Mouse (Mus musculus): ENCODE data around the gene Gpa33. TPM values are rescaled to one million over a fixed set of nuclear protein-coding genes. Genes with fewer than 3 reads are reported as not detected.
"Not testable (repeated sequence)": the region's sequence is repeated elsewhere in the genome, so short reads cannot be mapped to it uniquely, and the experiment has no call there.

The Gpa33 gene
- polyA plus RNA-seq, 1 experiment from 2014 or later: 50.4 TPM

DNA sequence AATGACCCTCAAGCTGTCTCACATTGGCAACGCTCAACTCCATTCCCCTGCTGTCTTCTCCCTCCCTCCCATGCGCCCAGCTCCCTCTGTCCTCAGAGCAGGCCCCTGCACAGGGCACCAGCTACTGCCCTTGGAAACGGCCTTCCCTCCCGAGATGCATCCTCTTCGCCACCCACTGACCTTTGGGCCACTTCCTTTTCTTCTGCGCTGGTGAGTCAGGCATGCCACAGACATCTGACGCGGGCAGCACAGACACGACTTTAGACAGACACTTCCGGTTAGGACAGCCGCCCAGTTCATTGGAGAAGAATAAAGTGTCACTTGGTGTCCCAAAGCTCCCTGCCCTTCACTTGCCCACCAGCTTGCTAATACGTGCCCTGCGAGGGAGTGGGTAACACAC, 8.1 kb downstream of the Gpa33 start:
- no peak for DNase-seq (ENCODE audit: low spot score)
- Histone ChIP-seq H3K4me2 (ENCODE audit: low read length) (no peak overlapping the region), H3K9ac (ENCODE audit: low read length) (no peak overlapping the region), H3K4me1 (replicated peaks; ENCODE audit: control insufficient read depth, insufficient read depth, low read length) (peaks cover 7% of the 10 kb centered on the region; the same call in 1 of the 2 replicates), H3K9me3 (ENCODE audit: control insufficient read depth, low read length) (no peaks in the 10 kb centered on the region), H3K4me3 (ENCODE audit: low read depth, low read length) (no peak overlapping the region), H3K27me3 (replicated peaks; ENCODE audit: control insufficient read depth, insufficient read depth, low read length) (no peaks in the 10 kb centered on the region), H3K36me3 (ENCODE audit: control insufficient read depth, insufficient read depth, low read length) (no peaks in the 10 kb centered on the region), H3K27ac (ENCODE audit: low read depth) (no peak overlapping the region)
- 46% methylated on average over 13 of the region's 13 CpGs for WGBS
- ATAC-seq (replicated peaks; ENCODE audit: low FRiP score, low TSS enrichment, low read depth): no peak

- Histone ChIP-seq H3K4me2 (ENCODE audit: low read length) (no peak overlapping the region), H3K9ac (ENCODE audit: low read length) (no peak overlapping the region), H3K4me3 (ENCODE audit: low read depth, low read length) (no peak overlapping the region), H3K9me3 (ENCODE audit: control insufficient read depth, low read length) (no peaks in the 10 kb centered on the region), H3K27me3 (replicated peaks; ENCODE audit: control insufficient read depth, insufficient read depth, low read length) (no peaks in the 10 kb centered on the region), H3K4me1 (replicated peaks; ENCODE audit: control insufficient read depth, insufficient read depth, low read length) (peaks cover 7% of the 10 kb centered on the region; the same call in 1 of the 2 replicates), H3K36me3 (ENCODE audit: control insufficient read depth, insufficient read depth, low read length) (no peaks in the 10 kb centered on the region), H3K27ac (ENCODE audit: low read depth) (no peak overlapping the region)
- ATAC-seq (replicated peaks; ENCODE audit: low FRiP score, low TSS enrichment, low read depth) (no peak), DNase-seq (ENCODE audit: low spot score) (no peak)
- 85% methylated on average over 3 of the region's 3 CpGs for WGBS
These were observed 9.1 kb downstream of the Gpa33 start for GRCm38 (mm10) chr1:166139113-166139512.

- no peaks in the 10 kb centered on the region for H3K36me3 ChIP-seq (ENCODE audit: control insufficient read depth, insufficient read depth, low read length)
- no peak overlapping the region for H3K4me3 ChIP-seq (ENCODE audit: low read depth, low read length)
- no peaks in the 10 kb centered on the region for H3K9me3 ChIP-seq (ENCODE audit: control insufficient read depth, low read length)
- no peak overlapping the region for H3K27ac ChIP-seq (ENCODE audit: low read depth)
- DNase-seq (ENCODE audit: low spot score): no peak
- ATAC-seq (replicated peaks; ENCODE audit: low FRiP score, low TSS enrichment, low read depth): no peak
- WGBS: 63% methylated on average over 4 of the region's 4 CpGs
- no peak overlapping the region for H3K4me2 ChIP-seq (ENCODE audit: low read length)
- no peak overlapping the region for H3K9ac ChIP-seq (ENCODE audit: low read length)
- no peaks in the 10 kb centered on the region for H3K27me3 ChIP-seq (replicated peaks; ENCODE audit: control insufficient read depth, insufficient read depth, low read length)
- H3K4me1 ChIP-seq (replicated peaks; ENCODE audit: control insufficient read depth, insufficient read depth, low read length): peaks cover 7% of the 10 kb centered on the region; the same call in 1 of the 2 replicates
These were observed 9.7 kb downstream of the Gpa33 start for GRCm38 (mm10) chr1:166139620-166140184.

- not testable (repeated sequence) for H3K4me3 ChIP-seq (ENCODE audit: low read depth, low read length); H3K27me3 ChIP-seq (replicated peaks; ENCODE audit: control insufficient read depth, insufficient read depth, low read length); H3K27ac ChIP-seq (ENCODE audit: low read depth); DNase-seq (ENCODE audit: low spot score); H3K4me1 ChIP-seq (replicated peaks; ENCODE audit: control insufficient read depth, insufficient read depth, low read length); H3K36me3 ChIP-seq (ENCODE audit: control insufficient read depth, insufficient read depth, low read length); H3K4me2 ChIP-seq (ENCODE audit: low read length); H3K9me3 ChIP-seq (ENCODE audit: control insufficient read depth, low read length); ATAC-seq (replicated peaks; ENCODE audit: low FRiP score, low TSS enrichment, low read depth); H3K9ac ChIP-seq (ENCODE audit: low read length)
- WGBS: 94% methylated on average over 7 of the region's 9 CpGs
These were observed 11.8 kb downstream of the Gpa33 start for GRCm38 (mm10) chr1:166141868-166142267.

DNA sequence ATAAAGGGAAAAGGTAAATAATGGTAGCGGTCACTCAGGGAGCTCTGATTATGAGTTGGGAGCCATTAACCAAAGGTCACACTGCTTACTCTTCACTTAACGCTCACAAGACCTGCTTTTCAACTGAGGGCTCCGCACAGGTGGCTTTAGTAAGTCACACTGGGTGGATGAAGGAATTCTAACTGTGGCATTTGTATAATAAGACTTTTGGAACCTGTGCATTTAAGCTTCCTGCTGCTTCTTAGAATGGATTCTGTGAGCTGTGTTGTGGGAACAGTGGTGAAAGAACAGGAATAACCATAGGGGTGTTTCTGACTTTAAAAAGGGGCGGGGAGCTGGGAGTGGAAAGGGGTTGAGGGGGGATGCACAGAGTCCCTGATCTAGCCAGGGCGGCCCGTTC, 12.3 kb downstream of the Gpa33 start:
- no peak overlapping the region for H3K9ac ChIP-seq (ENCODE audit: low read length)
- no peak overlapping the region for H3K4me3 ChIP-seq (ENCODE audit: low read depth, low read length)
- no peaks in the 10 kb centered on the region for H3K27me3 ChIP-seq (replicated peaks; ENCODE audit: control insufficient read depth, insufficient read depth, low read length)
- 69% methylated on average over 6 of the region's 6 CpGs for WGBS
- H3K4me1 ChIP-seq (replicated peaks; ENCODE audit: control insufficient read depth, insufficient read depth, low read length): peaks cover 7% of the 10 kb centered on the region; the same call in 1 of the 2 replicates
- ATAC-seq (replicated peaks; ENCODE audit: low FRiP score, low TSS enrichment, low read depth) (no peak), DNase-seq (ENCODE audit: low spot score) (no peak)
- no peak overlapping the region for H3K27ac ChIP-seq (ENCODE audit: low read depth)
- no peaks in the 10 kb centered on the region for H3K9me3 ChIP-seq (ENCODE audit: control insufficient read depth, low read length)
- no peak overlapping the region for H3K4me2 ChIP-seq (ENCODE audit: low read length)
- H3K36me3 ChIP-seq (ENCODE audit: control insufficient read depth, insufficient read depth, low read length): no peaks in the 10 kb centered on the region

- ATAC-seq (replicated peaks; ENCODE audit: low FRiP score, low TSS enrichment, low read depth): no peak
- 91% methylated on average over 11 of the region's 11 CpGs for WGBS
- no peaks in the 10 kb centered on the region for H3K4me1 ChIP-seq (replicated peaks; ENCODE audit: control insufficient read depth, insufficient read depth, low read length)
These were observed 16.6 kb downstream of the Gpa33 start for GRCm38 (mm10) chr1:166146626-166147025.

DNA sequence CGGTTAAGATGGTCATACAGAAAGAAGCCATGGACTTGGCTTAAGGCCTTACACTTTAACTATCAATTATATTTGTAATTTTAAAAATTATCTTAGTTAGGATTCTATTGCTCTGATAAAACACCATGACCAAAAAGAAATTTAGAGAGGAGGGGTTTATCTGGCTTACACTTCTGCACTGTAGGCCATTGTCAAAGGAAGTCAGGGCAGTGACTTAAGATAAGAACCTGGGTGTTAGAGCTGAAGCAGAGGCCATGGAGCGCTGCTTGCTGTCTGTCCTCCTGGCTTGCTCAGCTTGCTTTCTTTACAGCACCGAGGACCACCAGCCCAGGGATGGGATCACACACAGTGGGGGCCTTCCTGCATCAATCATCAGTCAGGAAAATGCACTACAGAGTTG, 17.6 kb downstream of the Gpa33 start:
- H3K36me3 ChIP-seq (ENCODE audit: control insufficient read depth, insufficient read depth, low read length): no peaks in the 10 kb centered on the region
- no peak for DNase-seq (ENCODE audit: low spot score)
- H3K9ac ChIP-seq (ENCODE audit: low read length): no peak overlapping the region
- no peak overlapping the region for H3K4me2 ChIP-seq (ENCODE audit: low read length)
- no peaks in the 10 kb centered on the region for H3K4me1 ChIP-seq (replicated peaks; ENCODE audit: control insufficient read depth, insufficient read depth, low read length)
- no peaks in the 10 kb centered on the region for H3K9me3 ChIP-seq (ENCODE audit: control insufficient read depth, low read length)
- H3K27me3 ChIP-seq (replicated peaks; ENCODE audit: control insufficient read depth, insufficient read depth, low read length): no peaks in the 10 kb centered on the region
- 69% methylated on average over 3 of the region's 3 CpGs for WGBS
- H3K27ac ChIP-seq (ENCODE audit: low read depth): no peak overlapping the region
- no peak overlapping the region for H3K4me3 ChIP-seq (ENCODE audit: low read depth, low read length)
- ATAC-seq (replicated peaks; ENCODE audit: low FRiP score, low TSS enrichment, low read depth): no peak

More at GRCm38 (mm10) chr1:166146626-166147025, 16.6 kb downstream of the Gpa33 start:
- H3K4me3 ChIP-seq (ENCODE audit: low read depth, low read length): no peak overlapping the region
- no peak for DNase-seq (ENCODE audit: low spot score)
- no peak overlapping the region for H3K9ac ChIP-seq (ENCODE audit: low read length)
- no peaks in the 10 kb centered on the region for H3K36me3 ChIP-seq (ENCODE audit: control insufficient read depth, insufficient read depth, low read length)
- H3K9me3 ChIP-seq (ENCODE audit: control insufficient read depth, low read length): no peaks in the 10 kb centered on the region
- no peak overlapping the region for H3K27ac ChIP-seq (ENCODE audit: low read depth)
- H3K4me2 ChIP-seq (ENCODE audit: low read length): no peak overlapping the region
- no peaks in the 10 kb centered on the region for H3K27me3 ChIP-seq (replicated peaks; ENCODE audit: control insufficient read depth, insufficient read depth, low read length)

- H3K36me3 ChIP-seq (ENCODE audit: control insufficient read depth, insufficient read depth, low read length): no peaks in the 10 kb centered on the region
- peaks cover 1% of the 10 kb centered on the region for H3K27me3 ChIP-seq (replicated peaks; ENCODE audit: control insufficient read depth, insufficient read depth, low read length)
- 84% methylated on average over 4 of the region's 4 CpGs for WGBS
- DNase-seq (ENCODE audit: low spot score) (no peak), ATAC-seq (replicated peaks; ENCODE audit: low FRiP score, low TSS enrichment, low read depth) (no peak)
- H3K9ac ChIP-seq (ENCODE audit: low read length): no peak overlapping the region
- H3K4me1 ChIP-seq (replicated peaks; ENCODE audit: control insufficient read depth, insufficient read depth, low read length): peaks cover 2% of the 10 kb centered on the region
- H3K9me3 ChIP-seq (ENCODE audit: control insufficient read depth, low read length): no peaks in the 10 kb centered on the region
- H3K27ac ChIP-seq (ENCODE audit: low read depth): no peak overlapping the region
- H3K4me2 ChIP-seq (ENCODE audit: low read length): no peak overlapping the region
- H3K4me3 ChIP-seq (ENCODE audit: low read depth, low read length): no peak overlapping the region
These were observed 19.4 kb downstream of the Gpa33 start for GRCm38 (mm10) chr1:166149441-166149840.

GRCm38 (mm10) chr1:166150035-166150434, 20.0 kb downstream of the Gpa33 start:
- no peak for DNase-seq (ENCODE audit: low spot score)
- 81% methylated on average over 7 of the region's 7 CpGs for WGBS

More at GRCm38 (mm10) chr1:166150035-166150434, 20.0 kb downstream of the Gpa33 start:
- Histone ChIP-seq H3K27ac (ENCODE audit: low read depth) (no peak overlapping the region), H3K9me3 (ENCODE audit: control insufficient read depth, low read length) (no peaks in the 10 kb centered on the region), H3K36me3 (ENCODE audit: control insufficient read depth, insufficient read depth, low read length) (no peaks in the 10 kb centered on the region), H3K9ac (ENCODE audit: low read length) (no peak overlapping the region), H3K4me2 (ENCODE audit: low read length) (no peak overlapping the region), H3K27me3 (replicated peaks; ENCODE audit: control insufficient read depth, insufficient read depth, low read length) (peaks cover 7% of the 10 kb centered on the region), H3K4me1 (replicated peaks; ENCODE audit: control insufficient read depth, insufficient read depth, low read length) (peaks cover 4% of the 10 kb centered on the region), H3K4me3 (ENCODE audit: low read depth, low read length) (no peak overlapping the region)
- ATAC-seq (replicated peaks; ENCODE audit: low FRiP score, low TSS enrichment, low read depth): no peak
